Mouse (Mus musculus): ENCODE results near the gene Cyfip2.

DNA sequence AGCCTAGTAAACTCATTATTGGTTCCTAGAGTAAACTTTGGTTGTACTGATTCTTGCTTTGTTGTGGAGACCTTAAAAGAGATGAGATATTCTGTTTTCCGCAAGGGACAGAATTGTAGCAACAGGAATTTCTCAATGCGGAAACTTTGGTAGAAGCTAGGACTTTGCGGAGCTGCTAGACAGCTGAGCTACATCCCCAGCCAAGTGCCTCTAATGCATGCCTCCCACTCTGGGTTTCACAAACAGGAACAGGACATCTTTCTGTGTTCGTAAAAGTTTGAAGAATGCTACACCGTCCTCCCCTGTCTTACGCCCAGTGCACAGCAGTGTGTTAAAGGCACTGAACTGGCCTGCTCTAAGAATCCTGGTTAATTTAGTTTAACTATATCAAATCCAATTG is 136.5 kb downstream of the Cyfip2 start:
- TF ChIP-seq CTCF (IDR thresholded peaks at IDR 0.05; ENCODE audit: low read depth, low read length), result no peak
- TF ChIP-seq POLR2A (IDR thresholded peaks at IDR 0.05; ENCODE audit: extremely low read depth, insufficient read depth, low read length), result no peak

All from liver, adult 2 months (tissue).